Mouse (Mus musculus) erythroblast, embryonic 14.5 days (primary cell): Measurements from ENCODE around the gene Adgrg3.

Experiments
- GATA1 ChIP-seq: IDR thresholded peaks from 2 replicates; pipeline ENCODE4 v1.6.1; 2012; ENCODE audit warnings: low read length, inconsistent platforms, mixed read lengths
- TAL1 ChIP-seq: IDR thresholded peaks from 3 replicates; pipeline ENCODE4 v1.6.1; 2012; ENCODE audit warnings: low read length, inconsistent platforms, mixed read lengths

DNA sequence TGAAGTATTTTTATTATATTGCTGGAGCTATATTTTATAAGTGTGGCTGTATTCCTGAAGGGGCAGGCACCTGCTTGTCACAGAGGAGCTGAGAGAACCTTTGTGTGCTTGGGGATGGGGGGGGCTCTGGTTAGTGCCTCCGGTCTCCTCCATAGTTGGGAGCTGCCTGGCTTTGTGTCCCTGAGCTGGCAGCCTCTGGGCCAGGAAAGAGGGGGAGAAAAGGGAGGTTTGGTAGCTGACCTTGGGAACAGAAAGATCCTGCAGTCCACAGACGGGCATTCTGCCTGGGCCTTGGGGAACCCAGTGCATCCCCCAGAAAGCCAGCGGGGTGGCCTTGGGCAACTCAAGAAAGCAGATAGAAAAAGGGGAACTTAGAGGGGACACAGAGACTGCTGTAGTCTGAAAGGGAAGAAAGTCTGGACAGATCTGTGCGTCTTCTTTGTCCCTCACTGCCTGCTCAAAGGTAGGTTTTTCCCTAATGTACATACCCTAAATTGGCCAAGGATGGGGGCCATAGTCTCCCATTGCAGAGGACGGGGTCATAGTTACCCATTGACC, 22.1 kb upstream of the Adgrg3 start:
- no peak for TF ChIP-seq GATA1
- TF ChIP-seq TAL1, result no peak
